Mouse (Mus musculus): Measurements from ENCODE around the gene Trim44.

DNA sequence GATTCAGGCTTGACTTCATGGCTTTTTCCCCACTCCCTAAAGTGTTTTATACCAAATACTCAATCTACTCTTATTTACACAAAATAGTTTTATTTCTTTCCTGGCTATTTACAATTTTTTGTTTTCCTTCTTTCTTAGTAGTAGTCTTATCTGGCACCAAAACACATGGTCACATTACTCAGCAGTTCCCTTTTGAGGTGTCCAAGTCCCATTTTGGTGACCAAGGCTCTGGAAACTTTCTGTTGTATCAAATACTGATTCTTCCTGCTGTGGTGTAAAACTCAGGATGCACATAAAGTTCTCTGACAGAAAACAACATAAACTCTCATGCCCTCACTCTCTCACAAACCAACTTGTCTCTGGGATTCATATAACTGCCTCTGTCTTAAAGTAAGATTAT is 83.3 kb downstream of the Trim44 start:
- TF ChIP-seq GATA1 (IDR thresholded peaks at IDR 0.05; ENCODE audit: low read length) (no peak), TAL1 (IDR thresholded peaks at IDR 0.05; ENCODE audit: low read length) (no peak)

Measured in erythroblast, embryonic 14.5 days (primary cell).